Mouse (Mus musculus): ENCODE results near the gene Sgms1. TPM values are rescaled to one million over a fixed set of nuclear protein-coding genes. Genes with fewer than 3 reads are reported as not detected.

Sgms1 gene
- polyA plus RNA-seq, 1 experiment: 40.7 TPM

DNA sequence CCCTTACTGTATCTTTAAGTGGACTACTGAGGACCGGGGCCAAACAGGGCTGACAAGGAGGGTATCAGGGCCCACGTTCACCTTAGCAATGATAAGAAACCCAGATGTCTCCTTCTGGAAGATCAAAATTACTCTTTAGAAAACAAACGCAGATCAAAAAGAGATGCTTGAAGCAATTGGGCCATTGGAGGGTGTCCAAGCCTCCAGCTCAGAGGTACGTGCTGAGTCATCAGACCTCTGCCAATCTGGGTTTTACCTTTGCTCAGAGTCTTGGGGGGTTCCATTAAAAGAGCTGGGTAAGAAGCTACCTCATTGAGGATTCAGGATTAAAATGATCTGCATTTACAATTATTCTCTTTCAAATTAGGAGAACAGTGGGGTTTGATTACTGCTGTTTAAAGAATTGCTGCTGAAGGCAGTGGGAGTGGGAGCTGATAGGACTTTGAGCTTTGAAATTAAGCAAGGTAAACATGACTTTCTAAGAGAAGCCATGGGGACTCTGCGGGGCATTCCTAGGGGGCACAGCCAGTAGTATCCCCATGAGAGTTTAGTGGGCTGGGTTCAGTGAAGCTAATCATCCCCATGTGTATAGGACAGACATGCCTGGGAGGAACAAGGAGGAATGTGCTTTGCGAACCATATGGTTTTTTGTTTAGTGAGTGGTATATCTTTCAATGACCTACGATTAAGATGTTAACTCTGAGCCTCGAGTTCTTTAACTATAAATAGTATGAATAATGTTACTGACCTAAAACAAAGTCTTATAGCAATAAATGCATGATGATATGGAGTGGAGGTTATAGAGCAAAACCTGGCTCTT is 128.4 kb downstream of the Sgms1 start:
- H3K27me3 ChIP-seq (replicated peaks; ENCODE audit: control insufficient read depth, insufficient read depth, low read length): no peaks in the 10 kb centered on the region
- H3K27ac ChIP-seq (ENCODE audit: insufficient read depth, low read depth, low read length): no peak overlapping the region
- peak; percentile 82 for DNase-seq
- 54% methylated on average over 8 of the region's 8 CpGs for WGBS
- H3K4me1 ChIP-seq (ENCODE audit: control insufficient read depth, insufficient read depth, low read length): peaks cover 19% of the 10 kb centered on the region
- no peaks in the 10 kb centered on the region for H3K36me3 ChIP-seq (ENCODE audit: control insufficient read depth, insufficient read depth, low read length)
- TF ChIP-seq CTCF (conservative IDR thresholded peaks at IDR 0.05; ENCODE audit: insufficient read depth, insufficient read length, low read depth, low read length): no peak
- no peak for TF ChIP-seq POLR2A (IDR thresholded peaks at IDR 0.05; ENCODE audit: low read depth, low read length)
- no peak overlapping the region for H3K4me3 ChIP-seq (ENCODE audit: insufficient read depth, low read depth, low read length)

DNA sequence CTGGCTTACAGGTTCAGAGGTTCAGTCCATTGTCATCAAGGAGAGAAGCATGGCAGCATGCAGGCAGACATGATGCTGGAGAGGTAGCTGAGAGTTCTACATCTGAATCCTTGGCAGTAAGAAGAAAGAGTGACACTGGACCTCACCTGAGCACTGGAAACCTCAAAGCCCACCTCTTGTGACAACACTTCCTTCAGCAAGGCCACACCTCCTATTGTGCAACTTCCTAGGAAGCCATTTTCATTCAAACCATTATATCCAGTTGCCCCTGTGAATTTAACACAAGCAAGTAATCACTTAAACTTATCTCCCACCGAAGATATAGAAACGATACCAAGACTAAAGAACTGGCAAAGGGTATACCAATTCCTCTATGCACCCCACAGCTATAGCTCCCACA is 129.7 kb downstream of the Sgms1 start:
- DNase-seq: no peak
- TF ChIP-seq POLR2A (IDR thresholded peaks at IDR 0.05; ENCODE audit: low read depth, low read length) (no peak), CTCF (conservative IDR thresholded peaks at IDR 0.05; ENCODE audit: insufficient read depth, insufficient read length, low read depth, low read length) (no peak)
- Histone ChIP-seq H3K4me3 (ENCODE audit: insufficient read depth, low read depth, low read length) (no peak overlapping the region), H3K4me1 (ENCODE audit: control insufficient read depth, insufficient read depth, low read length) (peaks cover 23% of the 10 kb centered on the region), H3K27me3 (replicated peaks; ENCODE audit: control insufficient read depth, insufficient read depth, low read length) (no peaks in the 10 kb centered on the region), H3K36me3 (ENCODE audit: control insufficient read depth, insufficient read depth, low read length) (no peaks in the 10 kb centered on the region), H3K27ac (ENCODE audit: insufficient read depth, low read depth, low read length) (peak overlapping the region; percentile 73)
- WGBS: 99% methylated on average over 2 of the region's 2 CpGs

DNA sequence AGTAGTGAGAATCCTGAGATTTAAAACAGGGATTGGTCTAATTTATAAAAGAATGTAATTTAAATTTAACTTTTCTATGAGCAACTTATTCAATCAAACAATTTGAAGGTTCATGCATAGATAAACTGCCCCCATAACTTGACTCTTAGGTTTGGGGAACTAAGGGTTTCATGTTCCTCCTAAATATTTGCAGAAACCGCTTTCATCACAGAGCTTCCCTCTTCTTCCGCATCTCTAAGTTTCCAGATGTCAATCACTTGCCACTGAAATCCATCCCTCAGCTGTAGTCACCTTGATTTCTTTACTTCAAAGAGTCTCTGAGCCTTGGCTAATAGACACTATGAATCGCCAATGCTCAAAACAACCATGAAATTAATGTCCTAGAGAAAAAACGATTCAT is 130.5 kb downstream of the Sgms1 start:
- H3K4me1 ChIP-seq (ENCODE audit: control insufficient read depth, insufficient read depth, low read length): peaks cover 26% of the 10 kb centered on the region
- TF ChIP-seq POLR2A (IDR thresholded peaks at IDR 0.05; ENCODE audit: low read depth, low read length): no peak
- no peaks in the 10 kb centered on the region for H3K36me3 ChIP-seq (ENCODE audit: control insufficient read depth, insufficient read depth, low read length)
- WGBS: 73% methylated on average over 4 of the region's 4 CpGs
- no peak for DNase-seq
- H3K27ac ChIP-seq (ENCODE audit: insufficient read depth, low read depth, low read length): no peak overlapping the region
- H3K4me3 ChIP-seq (ENCODE audit: insufficient read depth, low read depth, low read length): no peak overlapping the region
- no peaks in the 10 kb centered on the region for H3K27me3 ChIP-seq (replicated peaks; ENCODE audit: control insufficient read depth, insufficient read depth, low read length)

DNA sequence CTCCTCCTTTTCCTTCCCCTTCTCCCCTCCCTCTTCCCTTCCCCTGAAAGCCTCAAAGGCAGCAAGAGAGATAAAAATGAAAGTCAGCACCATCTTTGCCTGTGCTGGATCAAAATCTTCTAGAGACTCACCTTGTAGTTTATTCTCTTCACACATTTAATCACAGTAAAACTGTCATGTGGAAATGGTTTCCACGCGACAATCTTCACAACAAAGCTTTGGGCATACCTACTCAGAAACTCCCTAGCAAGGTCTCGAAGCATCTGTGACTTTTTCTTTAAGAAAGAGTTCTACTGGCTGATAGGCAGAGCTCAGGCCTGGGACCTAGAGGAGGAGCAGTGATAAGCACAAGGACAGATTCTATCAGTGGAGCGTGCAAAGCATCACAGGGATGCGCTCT is 131.4 kb downstream of the Sgms1 start:
- 90% methylated on average over 5 of the region's 5 CpGs for WGBS
- Histone ChIP-seq H3K36me3 (ENCODE audit: control insufficient read depth, insufficient read depth, low read length) (no peaks in the 10 kb centered on the region), H3K4me3 (ENCODE audit: insufficient read depth, low read depth, low read length) (no peak overlapping the region), H3K27me3 (replicated peaks; ENCODE audit: control insufficient read depth, insufficient read depth, low read length) (no peaks in the 10 kb centered on the region), H3K4me1 (ENCODE audit: control insufficient read depth, insufficient read depth, low read length) (peaks cover 28% of the 10 kb centered on the region), H3K27ac (ENCODE audit: insufficient read depth, low read depth, low read length) (no peak overlapping the region)
- no peak for TF ChIP-seq CTCF (conservative IDR thresholded peaks at IDR 0.05; ENCODE audit: insufficient read depth, insufficient read length, low read depth, low read length)
- no peak for TF ChIP-seq POLR2A (IDR thresholded peaks at IDR 0.05; ENCODE audit: low read depth, low read length)
- no peak for DNase-seq

DNA sequence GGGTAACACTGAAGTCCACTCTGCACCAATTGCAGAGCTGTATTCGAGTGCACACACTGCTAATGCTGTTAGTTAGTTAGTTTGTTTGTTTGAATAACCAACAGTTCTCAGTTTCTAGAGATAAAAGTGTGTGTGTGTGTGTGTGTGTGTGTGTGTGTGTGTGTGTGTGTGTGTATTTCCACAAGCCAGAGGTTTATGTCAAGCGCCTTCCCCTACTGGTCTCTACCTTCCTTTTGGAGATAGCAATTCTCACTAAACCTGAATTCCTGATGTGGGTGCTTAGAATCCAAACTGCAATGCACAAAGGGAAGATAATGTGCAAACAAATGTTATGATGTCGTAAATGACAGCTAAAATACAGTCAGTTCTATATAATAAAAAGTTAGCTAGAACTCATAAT is 131.9 kb downstream of the Sgms1 start:
- Histone ChIP-seq H3K4me3 (ENCODE audit: insufficient read depth, low read depth, low read length) (no peak overlapping the region), H3K27me3 (replicated peaks; ENCODE audit: control insufficient read depth, insufficient read depth, low read length) (no peaks in the 10 kb centered on the region), H3K36me3 (ENCODE audit: control insufficient read depth, insufficient read depth, low read length) (no peaks in the 10 kb centered on the region), H3K4me1 (ENCODE audit: control insufficient read depth, insufficient read depth, low read length) (peaks cover 28% of the 10 kb centered on the region), H3K27ac (ENCODE audit: insufficient read depth, low read depth, low read length) (no peak overlapping the region)
- WGBS: 95% methylated on average over 3 of the region's 3 CpGs
- no peak for DNase-seq
- TF ChIP-seq CTCF (conservative IDR thresholded peaks at IDR 0.05; ENCODE audit: insufficient read depth, insufficient read length, low read depth, low read length) (no peak), POLR2A (IDR thresholded peaks at IDR 0.05; ENCODE audit: low read depth, low read length) (no peak)

DNA sequence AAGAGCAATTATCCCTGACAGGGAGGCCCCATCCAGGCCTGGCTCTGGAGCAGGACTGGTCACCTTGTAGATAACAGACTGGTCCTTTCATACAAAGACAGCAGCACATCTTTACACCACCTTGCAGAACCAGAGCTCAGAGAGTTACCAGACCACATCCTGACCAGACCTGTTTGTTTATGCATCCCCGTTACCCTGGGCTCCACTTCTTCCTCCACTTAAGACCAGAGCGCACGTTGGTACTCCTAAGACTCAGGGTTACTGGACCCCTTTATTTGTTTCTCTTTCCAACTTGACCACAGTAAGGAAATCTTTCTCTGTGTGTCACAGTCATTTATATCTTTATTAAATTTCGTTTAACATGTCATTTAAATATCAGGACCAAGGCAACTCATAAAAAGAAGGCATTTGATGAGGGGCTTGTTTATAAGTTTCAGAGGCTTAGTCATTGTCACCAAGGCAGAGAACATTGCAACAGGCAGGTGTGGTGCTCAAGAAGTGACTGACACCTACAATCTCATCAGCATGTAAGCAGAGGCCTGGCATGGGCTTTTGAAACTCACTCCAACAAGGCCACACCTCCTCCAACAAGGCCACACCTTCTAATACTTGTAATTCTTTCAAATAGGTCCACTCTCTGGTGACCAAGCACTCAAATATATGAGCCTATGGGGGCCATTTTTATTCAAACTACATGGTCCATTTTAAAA is 132.7 kb downstream of the Sgms1 start:
- TF ChIP-seq CTCF (conservative IDR thresholded peaks at IDR 0.05; ENCODE audit: insufficient read depth, insufficient read length, low read depth, low read length) (no peak), POLR2A (IDR thresholded peaks at IDR 0.05; ENCODE audit: low read depth, low read length) (no peak)
- Histone ChIP-seq H3K4me3 (ENCODE audit: insufficient read depth, low read depth, low read length) (no peak overlapping the region), H3K27me3 (replicated peaks; ENCODE audit: control insufficient read depth, insufficient read depth, low read length) (no peaks in the 10 kb centered on the region), H3K4me1 (ENCODE audit: control insufficient read depth, insufficient read depth, low read length) (peaks cover 28% of the 10 kb centered on the region), H3K27ac (ENCODE audit: insufficient read depth, low read depth, low read length) (no peak overlapping the region), H3K36me3 (ENCODE audit: control insufficient read depth, insufficient read depth, low read length) (no peaks in the 10 kb centered on the region)
- DNase-seq: no peak
- 76% methylated on average over 4 of the region's 4 CpGs for WGBS

- H3K4me3 ChIP-seq (ENCODE audit: insufficient read depth, low read depth, low read length): no peak overlapping the region
- no peaks in the 10 kb centered on the region for H3K27me3 ChIP-seq (replicated peaks; ENCODE audit: control insufficient read depth, insufficient read depth, low read length)
- TF ChIP-seq CTCF (conservative IDR thresholded peaks at IDR 0.05; ENCODE audit: insufficient read depth, insufficient read length, low read depth, low read length): no peak
- H3K36me3 ChIP-seq (ENCODE audit: control insufficient read depth, insufficient read depth, low read length): no peaks in the 10 kb centered on the region
- WGBS: 57% methylated on average over 6 of the region's 6 CpGs
- no peak for DNase-seq
- H3K4me1 ChIP-seq (ENCODE audit: control insufficient read depth, insufficient read depth, low read length): peaks cover 25% of the 10 kb centered on the region
- peak overlapping the region; percentile 93 for H3K27ac ChIP-seq (ENCODE audit: insufficient read depth, low read depth, low read length)
Measured at GRCm38 (mm10) chr19:32255429-32256185, 133.9 kb downstream of the Sgms1 start.
